Mouse (Mus musculus) midbrain, embryonic 13.5 days (tissue): ENCODE measurements at regions not wholly inside any gene's neighbourhood (a gene's known extent, or its start where the extent isn't known, plus 50 kb on each side); places are given as distances from the start of the nearest gene placed in this dataset.
A peak's percentile ranks its signal among the peaks of the same experiment; 100 is the strongest.
"Not testable (repeated sequence)": the region's sequence is repeated elsewhere in the genome, so short reads cannot be mapped to it uniquely, and the experiment has no call there.

Experiments
- ATAC-seq: fragments of 200-750 bp; cut with Nextera tagmentation; 2 replicates; pipeline ENCODE4 v1.8.0; 2017; ENCODE audit warnings: mild to moderate bottlenecking, moderate TSS enrichment, moderate library complexity
- H3K27ac ChIP-seq: fragments of 300-500 bp; sonication (generic); 2 replicates; pipeline ENCODE4 v1.5.1; 2015; ENCODE audit warnings: inconsistent platforms, mild to moderate bottlenecking, moderate library complexity
- H3K27me3 ChIP-seq: fragments of 300-500 bp; sonication (generic); 2 replicates; pipeline ENCODE4 v1.6.1; 2015; ENCODE audit warnings: mild to moderate bottlenecking, inconsistent platforms
- H3K36me3 ChIP-seq: fragments of 300-500 bp; sonication (generic); 2 replicates; pipeline ENCODE4 v1.6.1; 2015; ENCODE audit warnings: mild to moderate bottlenecking, inconsistent platforms
- H3K4me1 ChIP-seq: fragments of 300-500 bp; sonication (generic); replicated peaks from 2 replicates; pipeline ENCODE4 v1.6.1; 2015; ENCODE audit warnings: inconsistent platforms
- H3K4me2 ChIP-seq: fragments of 300-500 bp; sonication (generic); replicated peaks from 2 replicates; pipeline ENCODE4 v1.6.1; 2015; ENCODE audit warnings: moderate library complexity, mild to moderate bottlenecking, inconsistent platforms
- H3K4me3 ChIP-seq: fragments of 300-500 bp; sonication (generic); replicated peaks from 2 replicates; pipeline ENCODE4 v1.5.1; 2015; ENCODE audit warnings: mild to moderate bottlenecking, inconsistent platforms
- H3K9ac ChIP-seq: fragments of 300-500 bp; sonication (generic); replicated peaks from 2 replicates; pipeline ENCODE4 v1.6.1; 2015; ENCODE audit warnings: mild to moderate bottlenecking, inconsistent platforms
- H3K9me3 ChIP-seq: fragments of 300-500 bp; sonication (generic); 2 replicates; pipeline ENCODE4 v1.6.1; 2016; ENCODE audit warnings: mild to moderate bottlenecking, inconsistent platforms
- WGBS: fragments of 180-500 bp; shearing (Covaris S2); methylation state at CpG from one replicate; pipeline ENCODE4 v1.1.7; 2015; 5-methylcytosine and 5-hydroxymethylcytosine counted together

GRCm38 (mm10) chr12:51187726-51188125 is 160.1 kb upstream of the G2e3 start:
- ATAC-seq, result no peak
- Histone ChIP-seq H3K9me3 (peaks cover 4% of the 10 kb centered on the region; the same call in 1 of the 2 replicates), H3K27me3 (peaks cover 5% of the 10 kb centered on the region), H3K36me3 (no peaks in the 10 kb centered on the region), H3K9ac (no peak overlapping the region), H3K27ac (no peak overlapping the region), H3K4me3 (no peak overlapping the region), H3K4me2 (no peak overlapping the region), H3K4me1 (peaks cover 9% of the 10 kb centered on the region)
- WGBS, result 76% methylated on average over 6 of the region's 6 CpGs

GRCm38 (mm10) chr12:51185751-51186150 is 162.1 kb upstream of the G2e3 start:
- no peaks in the 10 kb centered on the region for H3K36me3 ChIP-seq
- peaks cover 8% of the 10 kb centered on the region for H3K4me1 ChIP-seq
- H3K9me3 ChIP-seq, result peaks cover 4% of the 10 kb centered on the region; the same call in 1 of the 2 replicates
- no peak overlapping the region for H3K27ac ChIP-seq
- 88% methylated on average over 8 of the region's 8 CpGs for WGBS
- no peak overlapping the region for H3K9ac ChIP-seq
- peaks cover 5% of the 10 kb centered on the region for H3K27me3 ChIP-seq
- H3K4me2 ChIP-seq, result no peak overlapping the region
- no peak for ATAC-seq
- H3K4me3 ChIP-seq, result no peak overlapping the region

- H3K4me3 ChIP-seq, result no peak overlapping the region; the same call in 1 of the 2 replicates
- 0 out of 2 replicates have a peak, but pooled peaks cover 3% of the 10 kb centered on the region for H3K27me3 ChIP-seq
- 18% methylated on average over 16 of the region's 16 CpGs for WGBS
Observed at GRCm38 (mm10) chr12:51174906-51175756, 172.7 kb upstream of the G2e3 start.

GRCm38 (mm10) chr12:51165186-51165585 is 182.7 kb upstream of the G2e3 start:
- no peak overlapping the region for H3K4me3 ChIP-seq
- H3K27me3 ChIP-seq, result no peaks in the 10 kb centered on the region
- H3K4me1 ChIP-seq, result no peaks in the 10 kb centered on the region
- no peak overlapping the region for H3K9ac ChIP-seq
- no peaks in the 10 kb centered on the region; the same call in 1 of the 2 replicates for H3K9me3 ChIP-seq
- ATAC-seq, result no peak
- 87% methylated on average over 7 of the region's 7 CpGs for WGBS
- no peak overlapping the region for H3K4me2 ChIP-seq
- no peaks in the 10 kb centered on the region for H3K36me3 ChIP-seq
- H3K27ac ChIP-seq, result no peak overlapping the region

More at GRCm38 (mm10) chr12:51174906-51175756, 172.7 kb upstream of the G2e3 start:
- H3K9ac ChIP-seq, result no peak overlapping the region
- H3K4me1 ChIP-seq, result peaks cover 8% of the 10 kb centered on the region
- no peaks in the 10 kb centered on the region for H3K36me3 ChIP-seq
- H3K9me3 ChIP-seq, result no peaks in the 10 kb centered on the region
- H3K27ac ChIP-seq, result no peak overlapping the region
- peak; percentile 68; the same call in 1 of the 2 replicates for ATAC-seq
- H3K4me2 ChIP-seq, result peak overlapping the region; percentile 37

GRCm38 (mm10) chr12:51160995-51161394 is 186.9 kb upstream of the G2e3 start:
- Histone ChIP-seq H3K27me3 (no peaks in the 10 kb centered on the region), H3K9me3 (no peaks in the 10 kb centered on the region), H3K4me2 (no peak overlapping the region), H3K9ac (no peak overlapping the region), H3K4me3 (no peak overlapping the region), H3K36me3 (no peaks in the 10 kb centered on the region), H3K27ac (no peak overlapping the region), H3K4me1 (no peaks in the 10 kb centered on the region)
- 83% methylated on average over 1 of the region's 1 CpGs for WGBS
- ATAC-seq, result no peak

- Histone ChIP-seq H3K4me1 (no peaks in the 10 kb centered on the region), H3K4me3 (no peak overlapping the region), H3K36me3 (no peaks in the 10 kb centered on the region), H3K27me3 (no peaks in the 10 kb centered on the region), H3K9ac (no peak overlapping the region), H3K4me2 (no peak overlapping the region), H3K27ac (no peak overlapping the region), H3K9me3 (no peaks in the 10 kb centered on the region)
- 75% methylated on average over 1 of the region's 1 CpGs for WGBS
- 0 out of 2 replicates have a peak, but pooled peaks have one; percentile 56 for ATAC-seq
Observed at GRCm38 (mm10) chr12:51160122-51160521, 187.7 kb upstream of the G2e3 start.

- Histone ChIP-seq H3K4me2 (no peak overlapping the region), H3K27me3 (no peaks in the 10 kb centered on the region)
- WGBS, result 95% methylated on average over 8 of the region's 8 CpGs
Observed at GRCm38 (mm10) chr12:51147963-51148362, 199.9 kb upstream of the G2e3 start.

GRCm38 (mm10) chr12:51143840-51144239 is 204.0 kb upstream of the G2e3 start:
- H3K36me3 ChIP-seq, result no peaks in the 10 kb centered on the region
- H3K9ac ChIP-seq, result no peak overlapping the region
- no peaks in the 10 kb centered on the region for H3K4me1 ChIP-seq
- no peaks in the 10 kb centered on the region for H3K27me3 ChIP-seq
- no peak overlapping the region for H3K27ac ChIP-seq
- no peak for ATAC-seq
- H3K9me3 ChIP-seq, result no peaks in the 10 kb centered on the region
- H3K4me2 ChIP-seq, result no peak overlapping the region
- H3K4me3 ChIP-seq, result no peak overlapping the region

More at GRCm38 (mm10) chr12:51147963-51148362, 199.9 kb upstream of the G2e3 start:
- Histone ChIP-seq H3K36me3 (no peaks in the 10 kb centered on the region), H3K9ac (no peak overlapping the region), H3K9me3 (no peaks in the 10 kb centered on the region), H3K4me1 (no peaks in the 10 kb centered on the region), H3K4me3 (no peak overlapping the region), H3K27ac (no peak overlapping the region)
- ATAC-seq, result no peak

GRCm38 (mm10) chr12:51143196-51143595 is 204.7 kb upstream of the G2e3 start:
- H3K9me3 ChIP-seq, result no peaks in the 10 kb centered on the region
- H3K4me3 ChIP-seq, result no peak overlapping the region
- H3K4me1 ChIP-seq, result no peaks in the 10 kb centered on the region
- ATAC-seq, result no peak
- no peak overlapping the region for H3K27ac ChIP-seq
- no peak overlapping the region for H3K4me2 ChIP-seq
- 56% methylated on average over 3 of the region's 3 CpGs for WGBS
- H3K9ac ChIP-seq, result no peak overlapping the region
- H3K27me3 ChIP-seq, result no peaks in the 10 kb centered on the region
- H3K36me3 ChIP-seq, result no peaks in the 10 kb centered on the region

- not testable (repeated sequence) for H3K27ac ChIP-seq, H3K9ac ChIP-seq, H3K4me2 ChIP-seq, H3K4me1 ChIP-seq, H3K36me3 ChIP-seq, ATAC-seq, H3K27me3 ChIP-seq, H3K4me3 ChIP-seq, H3K9me3 ChIP-seq
- WGBS, result 90% methylated on average over 5 of the region's 5 CpGs
Observed at GRCm38 (mm10) chr12:51133676-51134075, 214.2 kb upstream of the G2e3 start.

GRCm38 (mm10) chr12:51128274-51128673 is 219.6 kb upstream of the G2e3 start:
- H3K4me3 ChIP-seq, result no peak overlapping the region
- H3K27ac ChIP-seq, result no peak overlapping the region
- no peaks in the 10 kb centered on the region for H3K27me3 ChIP-seq
- no peaks in the 10 kb centered on the region for H3K36me3 ChIP-seq
- no peak for ATAC-seq
- H3K4me2 ChIP-seq, result no peak overlapping the region
- no peaks in the 10 kb centered on the region for H3K9me3 ChIP-seq
- H3K4me1 ChIP-seq, result no peaks in the 10 kb centered on the region
- H3K9ac ChIP-seq, result no peak overlapping the region

- no peaks in the 10 kb centered on the region for H3K36me3 ChIP-seq
- H3K4me3 ChIP-seq, result no peak overlapping the region
- H3K9me3 ChIP-seq, result no peaks in the 10 kb centered on the region
- no peaks in the 10 kb centered on the region for H3K27me3 ChIP-seq
- H3K9ac ChIP-seq, result no peak overlapping the region
- no peak overlapping the region for H3K27ac ChIP-seq
- WGBS, result 94% methylated on average over 10 of the region's 10 CpGs
- no peaks in the 10 kb centered on the region for H3K4me1 ChIP-seq
- ATAC-seq, result no peak
- no peak overlapping the region for H3K4me2 ChIP-seq
Observed at GRCm38 (mm10) chr12:51118781-51119180, 229.1 kb upstream of the G2e3 start.
